Mouse (Mus musculus): ENCODE results near the gene Tnrc6b.
"Not testable (repeated sequence)": the region's sequence is repeated elsewhere in the genome, so short reads cannot be mapped to it uniquely, and the experiment has no call there.

The Tnrc6b gene

DNA sequence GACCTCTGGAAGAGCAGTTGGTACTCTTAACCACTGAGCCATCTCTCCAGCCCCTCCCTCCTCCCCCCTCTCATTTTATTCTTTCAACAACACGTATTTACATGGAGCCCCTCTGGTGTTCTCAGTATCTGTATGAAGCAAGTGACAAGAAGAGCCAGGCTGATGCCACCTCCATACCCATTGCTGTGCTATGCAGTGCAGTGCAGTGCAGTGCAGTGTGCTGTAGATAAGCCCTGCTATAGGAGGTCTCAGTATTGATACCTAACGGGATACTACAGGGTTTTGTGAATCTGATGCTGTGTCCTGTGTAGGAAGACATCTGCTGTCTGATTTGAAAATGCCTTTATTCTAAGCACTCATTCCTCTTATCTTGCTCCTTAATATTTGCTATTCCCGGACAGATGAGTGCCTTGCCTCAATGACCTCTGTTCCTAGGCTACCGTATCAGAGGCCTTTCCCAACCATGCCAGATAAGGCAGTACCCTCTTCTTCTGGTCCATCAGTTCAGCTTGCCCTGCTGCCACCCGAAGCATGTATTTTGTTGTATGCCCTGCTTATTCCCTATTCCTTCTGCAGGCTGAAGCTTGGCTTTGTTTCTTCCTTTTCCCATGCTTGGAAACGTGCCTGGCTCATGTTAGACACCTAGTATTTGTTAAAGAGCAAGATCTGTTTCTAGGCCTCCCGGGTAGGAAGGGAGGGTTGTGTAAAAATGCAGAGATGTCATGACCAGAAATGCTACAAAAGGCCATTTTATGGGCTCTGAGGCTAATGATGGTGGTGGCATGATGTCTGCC, 139.8 kb downstream of the Tnrc6b start:
- DNase-seq (ENCODE audit: low spot score), result no peak

DNA sequence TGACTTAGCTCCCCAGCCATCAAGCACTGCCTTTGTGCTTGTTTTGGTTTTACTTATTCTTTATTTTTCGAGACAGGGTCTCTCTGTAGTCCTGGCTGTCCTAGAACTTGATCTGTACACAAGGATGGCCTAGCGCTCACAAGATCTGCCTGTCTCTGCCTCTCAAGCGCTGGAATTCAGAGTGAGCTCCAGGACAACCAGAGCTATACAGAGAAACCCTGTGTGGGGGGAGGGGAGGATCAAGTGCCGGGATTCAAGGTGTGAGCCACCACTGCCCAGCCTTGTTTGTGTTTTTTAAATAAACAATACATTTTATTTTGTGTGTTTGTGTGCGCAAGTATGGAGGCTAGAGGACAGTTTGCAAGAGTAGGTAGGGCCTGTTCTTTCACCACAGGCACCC, 141.0 kb downstream of the Tnrc6b start:
- DNase-seq (ENCODE audit: low spot score), result no peak

DNA sequence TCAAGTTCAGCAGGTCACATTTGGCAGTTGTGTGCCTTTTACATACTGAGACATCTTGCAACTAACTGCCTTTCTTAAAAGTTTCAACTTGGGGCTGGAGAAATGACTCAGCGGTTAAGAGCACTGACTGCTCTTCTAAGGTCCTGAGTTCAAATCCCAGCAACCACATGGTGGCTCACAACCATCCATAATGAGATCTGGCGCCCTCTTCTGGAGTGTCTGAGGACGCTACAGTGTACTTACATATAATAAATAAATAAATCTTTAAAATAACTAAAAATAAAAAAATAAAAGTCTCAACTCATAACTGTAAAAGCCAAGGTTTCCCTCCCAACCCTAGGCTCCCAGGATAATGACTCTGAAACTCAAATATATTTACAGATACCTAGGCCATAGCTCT, 141.4 kb downstream of the Tnrc6b start:
- DNase-seq (ENCODE audit: low spot score), result not testable (repeated sequence)

DNA sequence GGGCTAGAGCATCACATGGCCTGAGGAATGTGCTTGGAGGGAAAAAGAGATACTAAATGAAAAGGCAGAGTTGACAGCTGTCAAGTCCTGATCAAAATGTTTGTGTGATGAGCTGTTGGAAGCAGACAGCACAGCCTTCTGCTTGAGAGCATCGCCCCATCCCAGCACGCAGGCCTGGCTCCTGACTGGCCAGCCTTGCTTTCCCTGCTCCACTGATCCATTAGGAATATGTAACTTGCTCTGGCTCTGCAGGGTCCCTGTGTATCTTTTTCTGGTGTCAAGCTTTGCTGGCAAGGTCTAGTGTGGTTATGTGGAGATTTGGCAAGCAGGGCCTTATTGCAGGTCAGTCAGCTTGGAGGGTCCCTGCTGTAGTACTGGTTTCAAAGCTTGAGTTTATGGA, 148.3 kb downstream of the Tnrc6b start:
- no peak for DNase-seq (ENCODE audit: low spot score)

DNA sequence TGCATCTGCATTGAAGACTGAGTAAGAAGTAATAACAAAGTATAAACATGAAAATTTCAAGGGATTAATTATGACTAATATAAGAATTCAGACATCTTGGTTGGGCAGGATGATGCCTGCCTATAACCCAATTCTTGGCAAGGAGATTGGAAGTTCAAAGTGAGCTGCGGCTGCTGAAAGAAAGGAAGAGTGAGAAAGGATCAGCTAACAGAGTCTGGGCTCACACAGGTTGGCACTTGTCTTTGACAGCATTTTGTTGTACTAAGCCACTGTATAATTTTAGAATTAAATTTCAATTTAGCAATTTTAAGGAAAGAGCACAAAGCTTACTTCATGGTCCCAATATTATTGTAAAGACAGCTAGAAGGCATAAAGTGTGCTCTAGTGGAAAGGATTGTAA, 150.2 kb downstream of the Tnrc6b start:
- DNase-seq (ENCODE audit: low spot score), result no peak

DNA sequence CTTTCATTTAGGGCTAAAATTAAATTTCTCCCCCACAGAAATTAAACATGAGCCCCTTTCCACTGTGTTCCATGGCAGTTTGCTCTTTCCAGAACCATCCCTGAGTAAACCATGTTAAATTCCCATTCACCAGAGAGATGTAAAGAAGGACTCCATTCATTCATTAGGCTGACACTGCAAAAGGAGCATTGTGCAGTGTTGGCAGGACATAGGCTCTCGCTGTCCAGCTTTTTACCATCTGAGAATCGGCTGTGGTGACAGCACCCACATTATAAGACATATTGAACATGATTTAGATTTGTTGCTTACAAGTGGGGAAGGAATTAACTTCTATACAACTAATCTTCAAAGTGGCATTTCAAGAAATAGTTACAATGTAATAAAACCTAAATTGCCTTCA, 150.9 kb downstream of the Tnrc6b start:
- no peak for DNase-seq (ENCODE audit: low spot score)

DNA sequence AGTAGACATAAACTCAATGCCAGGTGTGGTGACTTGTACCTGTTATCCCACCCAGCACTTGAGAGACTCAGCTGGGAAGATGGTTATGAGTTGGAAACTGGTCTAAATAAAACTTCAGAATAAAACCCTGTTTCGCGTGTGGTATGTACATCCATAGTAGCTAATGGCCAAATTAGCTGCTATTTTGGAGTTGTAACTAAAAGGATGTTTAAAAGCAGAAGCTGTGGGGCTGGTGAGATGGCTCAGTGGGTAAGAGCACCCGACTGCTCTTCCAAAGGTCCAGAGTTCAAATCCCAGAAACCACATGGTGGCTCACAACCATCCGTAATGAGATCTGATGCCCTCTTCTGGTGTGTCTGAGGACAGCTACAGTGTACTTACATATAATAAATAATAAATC, 157.5 kb downstream of the Tnrc6b start:
- DNase-seq (ENCODE audit: low spot score), result not testable (repeated sequence)

DNA sequence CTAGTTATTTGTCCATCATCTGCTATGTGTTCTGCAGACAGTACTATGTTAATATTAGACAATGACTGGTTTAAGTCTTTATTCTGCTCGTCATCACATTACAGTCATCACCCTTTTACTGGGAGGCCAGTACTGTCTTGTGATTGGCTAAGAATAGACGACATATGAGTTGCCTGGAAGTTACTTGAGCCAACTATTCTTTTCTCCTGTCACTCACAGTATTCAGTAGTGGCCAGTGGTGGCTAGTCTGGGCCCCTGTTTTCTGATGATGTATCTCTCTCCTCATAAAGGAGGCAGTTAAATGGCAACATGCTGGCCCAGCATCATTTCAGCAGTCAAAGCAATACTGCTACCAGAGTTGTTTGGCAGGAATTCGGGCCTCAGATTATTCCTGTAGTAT, 163.6 kb downstream of the Tnrc6b start:
- DNase-seq (ENCODE audit: low spot score), result no peak

DNA sequence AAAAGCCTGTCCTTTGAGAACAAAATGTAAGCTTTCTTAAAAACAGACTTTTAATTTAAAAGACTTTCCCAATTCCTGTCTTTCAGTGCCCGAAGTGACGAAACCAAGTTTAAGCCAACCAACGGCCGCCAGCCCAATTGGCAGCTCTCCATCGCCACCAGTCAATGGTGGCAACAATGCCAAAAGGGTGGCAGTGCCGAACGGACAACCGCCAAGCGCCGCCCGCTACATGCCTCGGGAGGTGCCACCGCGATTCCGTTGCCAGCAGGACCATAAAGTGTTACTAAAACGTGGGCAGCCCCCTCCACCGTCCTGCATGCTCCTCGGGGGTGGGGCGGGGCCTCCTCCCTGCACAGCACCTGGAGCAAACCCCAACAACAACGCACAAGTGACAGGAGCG, 165.1 kb downstream of the Tnrc6b start:
- peak; percentile 37 for DNase-seq (ENCODE audit: low spot score)

DNA sequence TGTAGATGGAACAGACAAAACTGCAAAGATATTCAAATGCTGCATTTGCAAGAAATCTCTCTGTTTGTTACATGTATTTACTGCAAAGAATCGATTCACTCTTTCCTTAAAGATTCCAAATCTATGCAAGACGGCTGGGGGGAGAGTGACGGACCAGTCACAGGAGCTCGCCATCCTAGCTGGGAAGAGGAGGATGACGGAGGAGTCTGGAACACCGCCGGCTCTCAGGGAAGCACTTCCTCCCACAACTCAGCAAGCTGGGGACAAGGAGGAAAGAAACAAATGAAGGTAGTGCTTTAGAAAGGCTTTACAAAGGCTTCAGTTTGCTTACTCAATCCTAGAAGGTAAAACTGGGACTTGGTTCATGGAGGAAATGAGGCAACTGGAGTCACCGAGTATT, 173.0 kb downstream of the Tnrc6b start:
- no peak for DNase-seq (ENCODE audit: low spot score)

DNA sequence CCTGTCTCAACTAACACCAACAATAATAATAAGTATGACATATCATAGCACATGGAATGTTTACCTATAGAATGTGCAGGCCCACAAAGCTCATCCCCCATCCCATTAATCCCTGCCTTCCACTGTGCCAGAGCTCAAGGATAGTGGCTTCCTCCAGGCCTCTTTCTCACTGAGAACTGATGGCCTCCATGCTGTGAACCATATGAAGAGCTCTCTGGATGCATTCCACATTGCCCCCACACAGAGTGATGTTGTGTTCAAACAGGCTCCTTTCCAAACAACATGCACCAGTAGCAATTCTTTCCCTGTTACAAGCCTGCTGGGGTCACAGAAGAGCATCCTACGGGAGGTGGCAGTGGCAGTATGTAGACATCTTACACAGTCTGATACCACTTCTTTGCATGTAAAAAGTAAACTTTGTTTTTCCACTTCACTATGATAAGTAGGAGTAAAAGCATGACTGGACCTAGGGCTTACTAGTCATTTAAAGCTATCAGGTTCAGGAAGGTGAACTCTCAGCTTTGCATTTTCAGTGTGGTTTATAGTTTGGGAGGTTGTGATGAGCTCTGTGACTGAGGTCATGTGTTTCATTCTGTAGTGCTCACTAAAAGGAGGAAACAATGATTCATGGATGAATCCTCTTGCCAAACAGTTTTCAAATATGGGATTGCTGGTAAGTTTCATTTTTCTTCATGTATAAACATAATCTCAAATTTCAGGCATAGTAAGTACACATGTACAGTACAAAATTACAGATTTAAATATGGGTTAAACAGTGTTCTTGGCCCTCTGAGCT, 175.4 kb downstream of the Tnrc6b start:
- DNase-seq (ENCODE audit: low spot score), result no peak

DNA sequence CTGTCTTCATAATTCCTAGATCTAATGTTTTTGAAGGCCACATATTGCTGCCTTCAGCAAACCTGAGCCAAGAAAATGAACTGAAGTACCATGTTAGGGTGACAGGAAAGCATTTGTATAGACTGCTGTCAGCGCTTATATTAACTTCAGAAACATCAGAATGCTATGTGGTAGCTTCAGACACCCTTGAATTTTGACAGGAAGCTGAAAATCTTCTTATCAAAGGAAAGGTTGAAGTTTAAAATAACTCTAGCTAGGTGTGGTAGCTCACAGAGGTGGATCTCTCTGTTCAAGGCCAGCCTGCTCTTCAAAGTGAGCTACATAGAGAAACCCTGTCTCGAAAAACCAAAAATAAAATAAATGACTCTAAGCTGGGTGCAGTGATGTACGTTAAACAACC, 181.2 kb downstream of the Tnrc6b start:
- no peak for DNase-seq (ENCODE audit: low spot score)

DNA sequence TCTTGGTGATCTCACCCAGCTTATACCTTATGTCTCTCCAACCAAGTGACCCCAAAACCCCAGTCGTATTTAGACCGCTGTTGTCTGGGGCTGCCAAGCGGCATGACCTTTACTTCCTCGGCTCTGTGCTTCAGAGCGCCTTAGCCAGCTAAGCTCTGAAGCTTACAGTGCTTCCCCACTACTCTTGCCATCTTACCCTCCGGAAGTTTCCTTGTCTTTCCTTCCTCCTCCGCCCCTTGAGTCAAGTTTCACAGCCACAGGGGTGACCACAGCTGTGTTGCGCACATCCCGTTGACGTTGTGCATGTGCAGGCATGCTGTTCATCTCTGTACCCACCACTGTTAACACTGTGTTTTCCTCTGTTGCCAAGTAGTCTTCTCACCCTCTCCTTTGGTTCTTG, 185.6 kb downstream of the Tnrc6b start:
- DNase-seq (ENCODE audit: low spot score), result no peak

DNA sequence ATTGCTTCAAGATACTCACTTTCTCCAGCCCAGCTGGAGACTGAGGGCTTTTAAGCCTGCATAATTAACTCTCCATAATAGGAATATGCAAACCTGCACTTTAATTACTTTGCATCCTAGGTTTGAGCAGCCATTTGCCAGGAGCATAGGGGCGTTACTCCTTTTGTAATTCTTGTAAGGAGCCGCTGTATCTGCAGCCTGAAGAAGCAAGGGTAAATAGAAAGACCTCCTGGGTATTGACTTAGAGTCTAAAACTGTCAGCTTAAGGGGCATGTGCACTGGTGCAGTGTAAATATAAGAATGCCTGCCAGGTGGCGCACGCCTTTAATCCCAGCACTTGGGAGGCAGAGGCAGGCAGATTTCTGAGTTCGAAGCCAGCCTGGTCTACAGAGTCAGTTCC, 186.8 kb downstream of the Tnrc6b start:
- no peak for DNase-seq (ENCODE audit: low spot score)

DNA sequence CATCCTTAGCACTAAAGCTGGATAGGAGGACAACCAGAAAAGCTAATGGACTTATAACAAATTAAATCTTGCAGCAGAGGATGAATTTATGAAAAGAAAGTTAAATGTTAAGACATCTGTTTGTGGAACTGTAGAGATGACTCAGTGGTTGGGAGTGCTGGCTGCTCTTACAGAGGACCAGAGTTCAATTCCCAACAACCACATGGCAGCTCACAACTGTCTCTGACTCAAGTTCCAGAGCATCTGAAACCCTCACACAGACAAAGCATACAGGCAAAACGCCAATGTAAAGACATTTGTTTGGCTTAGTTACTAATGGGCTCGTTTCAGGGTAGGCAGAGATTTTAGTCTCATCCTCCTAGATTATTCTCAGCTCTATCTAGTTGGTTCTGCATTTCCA, 188.7 kb downstream of the Tnrc6b start:
- DNase-seq (ENCODE audit: low spot score), result no peak

DNA sequence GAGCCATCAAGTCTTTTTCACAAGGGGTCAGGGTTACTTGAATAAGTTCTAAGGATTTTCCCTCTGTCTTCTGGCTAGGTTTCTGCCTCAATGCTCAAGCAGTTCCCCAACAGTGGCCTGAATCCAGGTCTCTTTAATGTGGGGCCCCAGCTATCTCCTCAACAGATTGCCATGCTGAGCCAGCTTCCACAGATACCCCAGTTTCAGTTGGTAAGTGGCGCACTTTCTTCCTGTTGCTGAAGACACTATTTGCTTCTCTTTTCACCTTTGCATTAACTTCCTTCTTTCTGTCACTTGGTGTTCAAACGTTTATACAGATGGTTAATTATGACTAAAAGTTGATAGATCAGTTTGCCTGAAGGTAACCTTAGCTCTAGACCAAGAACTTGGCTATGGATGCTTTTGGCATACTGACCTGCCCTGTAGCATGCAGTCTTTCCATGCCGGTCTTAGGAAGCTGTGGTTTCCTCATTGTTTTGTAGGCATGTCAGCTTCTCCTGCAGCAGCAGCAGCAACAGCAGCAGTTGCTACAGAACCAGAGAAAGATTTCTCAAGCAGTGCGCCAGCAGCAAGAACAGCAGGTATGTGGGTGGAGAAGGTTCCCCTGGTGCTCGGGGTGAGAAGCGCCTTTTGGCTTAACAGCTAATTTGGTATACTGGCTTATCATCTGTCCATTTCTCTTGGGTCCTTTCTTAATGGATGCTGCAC, 190.8 kb downstream of the Tnrc6b start:
- DNase-seq (ENCODE audit: low spot score), result peak; percentile 28

DNA sequence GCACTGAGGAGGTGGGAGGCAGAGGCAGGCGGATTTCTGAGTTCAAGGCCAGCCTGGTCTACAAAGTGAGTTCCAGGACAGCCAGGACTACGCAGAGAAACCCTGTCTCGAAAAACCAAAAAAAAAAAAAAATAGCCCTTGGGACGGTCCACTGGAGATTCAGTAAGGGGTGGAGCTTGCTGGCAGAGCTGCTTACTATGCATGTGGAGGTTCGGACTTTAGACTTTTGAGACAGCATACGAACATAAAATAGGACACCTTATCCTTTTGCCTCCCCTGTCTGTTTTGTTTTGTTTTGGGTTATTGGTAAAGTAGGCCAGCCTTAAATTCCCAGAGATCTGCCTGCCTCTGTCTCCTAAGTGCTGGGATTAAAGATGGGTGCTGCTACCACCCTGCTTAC, 193.7 kb downstream of the Tnrc6b start:
- DNase-seq (ENCODE audit: low spot score), result not testable (repeated sequence)

DNA sequence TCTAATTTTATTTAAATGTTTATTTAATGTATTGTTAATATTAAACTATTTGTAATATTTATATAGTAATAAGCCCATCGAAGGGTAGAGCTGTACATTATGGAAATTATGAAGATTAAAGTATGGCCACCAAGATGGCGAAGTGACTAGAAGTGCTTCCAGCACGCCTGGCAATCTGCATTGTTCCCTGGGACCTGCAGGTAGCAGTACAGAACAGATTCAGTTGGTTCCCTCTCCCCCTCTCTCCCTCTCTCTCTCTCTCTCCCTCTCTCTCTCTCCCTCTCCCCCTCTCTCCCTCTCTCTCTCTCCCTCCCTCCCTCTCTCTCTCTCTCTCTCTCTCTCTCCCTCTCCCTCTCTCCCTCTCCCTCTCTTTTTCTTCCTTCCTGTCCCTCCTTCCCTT, 199.1 kb downstream of the Tnrc6b start:
- no peak for DNase-seq (ENCODE audit: low spot score)

DNA sequence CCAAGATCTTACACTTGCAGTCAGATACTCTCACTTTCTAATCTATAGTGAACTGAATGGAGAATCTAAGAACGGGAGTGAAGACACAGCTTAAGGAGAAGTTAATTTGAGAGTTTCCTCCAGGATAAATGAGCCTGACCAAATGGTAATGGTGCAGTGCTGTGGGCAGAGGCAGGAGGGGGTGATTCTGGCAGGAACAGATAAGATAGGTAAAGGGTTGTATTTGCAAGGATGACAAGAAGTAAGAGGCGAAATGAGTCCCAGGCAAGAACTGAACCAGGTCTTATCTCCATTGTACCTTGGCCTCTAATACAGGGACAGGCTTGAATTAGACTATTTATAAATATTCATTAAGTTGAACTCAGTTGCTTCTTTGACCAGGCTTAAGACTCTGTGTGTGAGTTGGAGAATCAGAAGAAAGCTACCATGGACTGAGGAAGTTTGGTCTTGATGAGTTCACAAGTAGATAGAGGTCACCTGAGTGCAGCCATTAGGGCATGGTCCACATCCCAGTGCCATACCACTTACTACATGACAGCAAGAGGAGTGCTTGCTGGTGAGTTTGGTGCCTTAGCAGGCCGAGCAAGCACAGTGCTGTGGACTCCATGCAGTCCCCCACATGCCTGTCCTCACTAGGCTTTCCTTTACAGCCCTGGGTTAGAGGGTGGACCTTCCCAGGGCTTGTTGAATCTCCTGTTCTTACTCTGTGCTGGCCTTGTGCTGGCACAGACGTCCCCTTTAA, 199.8 kb downstream of the Tnrc6b start:
- no peak for DNase-seq (ENCODE audit: low spot score)

DNA sequence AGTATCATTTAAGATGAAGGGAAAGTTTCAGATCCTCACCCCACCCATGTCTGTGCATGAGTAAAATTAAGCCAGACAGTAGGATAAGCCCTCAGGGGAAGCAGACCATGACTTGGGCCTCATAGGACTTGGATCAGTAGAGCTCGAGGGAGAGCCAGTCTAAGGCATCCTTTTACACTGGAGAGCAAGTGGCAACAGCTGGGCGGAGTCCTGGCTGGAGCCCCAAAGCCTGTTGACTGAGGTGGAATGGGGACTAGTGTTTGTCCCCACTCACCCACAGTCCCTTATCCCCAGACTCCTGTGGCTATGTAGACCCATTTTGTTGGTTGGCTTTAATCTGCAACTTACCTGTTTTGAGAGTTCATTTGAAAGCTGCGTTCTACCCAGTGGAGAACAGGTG, 201.1 kb downstream of the Tnrc6b start:
- no peak for DNase-seq (ENCODE audit: low spot score)

DNA sequence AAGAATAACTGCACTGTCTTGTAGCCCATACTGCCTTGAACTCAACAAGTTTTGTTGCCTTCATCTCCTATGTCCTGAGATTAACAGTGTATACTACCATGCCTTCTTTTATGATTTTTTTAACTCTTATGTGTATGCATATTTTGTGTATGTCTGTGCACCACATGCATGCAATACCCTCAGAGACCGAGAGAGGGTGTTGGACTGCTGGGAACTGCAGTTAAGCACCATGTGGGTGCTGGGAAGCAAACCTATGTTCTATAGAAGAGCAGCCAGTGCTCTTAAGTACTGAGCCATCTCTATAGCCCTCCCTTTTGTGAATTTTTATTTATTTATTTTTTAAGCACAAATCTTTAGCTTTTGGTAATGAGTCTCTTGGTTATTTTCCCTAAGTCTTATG, 202.7 kb downstream of the Tnrc6b start:
- no peak for DNase-seq (ENCODE audit: low spot score)

DNA sequence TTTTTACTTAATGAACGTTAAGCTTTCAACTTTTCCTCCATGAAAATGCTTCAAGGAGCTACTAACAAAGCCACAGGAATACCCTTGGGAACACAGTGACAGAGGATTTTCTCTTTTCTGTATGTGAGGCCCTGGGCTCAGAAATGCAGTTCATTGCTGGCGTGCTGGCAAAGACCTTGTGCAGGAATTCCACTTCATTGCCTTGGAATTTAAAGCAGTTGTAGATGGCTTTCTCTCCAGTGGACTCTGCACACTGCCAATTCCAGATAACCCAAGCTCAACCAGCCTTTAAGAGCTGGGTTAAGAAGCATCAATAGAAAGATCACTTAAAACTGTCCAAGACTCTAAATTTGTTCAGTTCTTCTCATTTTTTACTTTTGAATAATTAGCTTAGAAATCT, 204.7 kb downstream of the Tnrc6b start:
- DNase-seq (ENCODE audit: low spot score), result no peak
